Mouse (Mus musculus): ENCODE results near the gene Clasp2.
"Not testable (repeated sequence)": the region's sequence is repeated elsewhere in the genome, so short reads cannot be mapped to it uniquely, and the experiment has no call there.

Clasp2 gene

GRCm38 (mm10) chr9:113758472-113758871, 17.2 kb downstream of the Clasp2 start:
- DNase-seq: no peak

- DNase-seq: peak; percentile 22
Observed at GRCm38 (mm10) chr9:113759684-113760083, 18.4 kb downstream of the Clasp2 start.

- no peak for DNase-seq
Observed at GRCm38 (mm10) chr9:113762389-113762788, 21.1 kb downstream of the Clasp2 start.

DNA sequence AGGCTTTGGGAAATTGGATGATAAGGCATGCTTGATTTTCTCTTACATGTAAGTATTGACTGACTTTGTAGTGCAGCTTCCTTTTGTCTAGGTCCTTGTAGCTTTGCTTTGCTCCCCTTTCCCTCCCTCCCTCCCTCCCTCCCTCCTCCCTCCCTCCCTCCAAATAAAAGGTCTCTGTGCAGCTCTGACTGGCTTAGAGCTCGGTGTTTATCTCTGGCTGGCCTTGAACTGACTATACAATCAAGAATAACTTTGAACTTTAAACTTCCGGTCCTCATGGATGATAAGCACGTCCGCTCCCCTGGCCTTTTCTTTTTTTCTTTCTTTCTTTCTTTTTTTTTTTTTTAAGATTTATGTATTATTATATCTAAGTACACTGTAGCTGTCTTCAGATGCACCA, 21.9 kb downstream of the Clasp2 start:
- DNase-seq: no peak

DNA sequence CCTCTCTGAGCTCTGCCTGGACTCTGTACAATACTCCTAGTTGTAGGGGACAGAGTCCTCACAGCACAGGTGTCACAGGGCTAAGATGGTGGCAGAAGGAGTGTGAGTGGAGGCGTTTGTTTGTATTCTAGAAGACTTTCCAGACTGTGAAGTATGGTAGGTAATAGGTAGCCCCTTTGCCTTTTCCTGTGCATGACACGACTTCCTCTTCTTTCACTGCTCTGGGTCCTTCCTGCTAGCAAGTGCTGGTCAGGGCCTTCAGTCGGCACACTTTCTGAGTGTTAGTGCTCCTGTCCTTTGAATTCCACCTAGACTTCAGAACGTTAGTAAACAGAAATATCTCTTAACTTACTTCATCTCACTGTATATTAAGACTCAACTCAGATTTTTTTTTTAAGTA, 29.4 kb downstream of the Clasp2 start:
- DNase-seq: no peak

DNA sequence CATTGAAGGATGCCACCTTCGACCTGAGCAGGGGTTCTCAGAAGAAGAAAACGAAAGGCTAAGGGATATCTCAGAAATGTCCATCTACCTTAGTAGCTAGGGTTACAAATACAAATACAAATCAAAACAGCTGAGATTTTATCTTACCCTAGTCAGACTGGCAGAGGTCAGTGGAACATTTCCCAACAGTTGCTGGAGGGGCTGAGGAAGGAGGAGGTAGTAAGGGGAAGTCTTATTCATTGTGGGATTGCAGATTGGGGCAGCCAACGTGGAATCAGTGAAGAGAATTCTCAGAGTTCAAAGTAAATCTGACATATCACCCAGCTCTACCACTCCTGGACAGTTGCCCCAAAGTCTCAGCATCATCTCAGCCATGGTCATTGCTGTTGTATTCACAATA, 39.6 kb downstream of the Clasp2 start:
- no peak for DNase-seq

DNA sequence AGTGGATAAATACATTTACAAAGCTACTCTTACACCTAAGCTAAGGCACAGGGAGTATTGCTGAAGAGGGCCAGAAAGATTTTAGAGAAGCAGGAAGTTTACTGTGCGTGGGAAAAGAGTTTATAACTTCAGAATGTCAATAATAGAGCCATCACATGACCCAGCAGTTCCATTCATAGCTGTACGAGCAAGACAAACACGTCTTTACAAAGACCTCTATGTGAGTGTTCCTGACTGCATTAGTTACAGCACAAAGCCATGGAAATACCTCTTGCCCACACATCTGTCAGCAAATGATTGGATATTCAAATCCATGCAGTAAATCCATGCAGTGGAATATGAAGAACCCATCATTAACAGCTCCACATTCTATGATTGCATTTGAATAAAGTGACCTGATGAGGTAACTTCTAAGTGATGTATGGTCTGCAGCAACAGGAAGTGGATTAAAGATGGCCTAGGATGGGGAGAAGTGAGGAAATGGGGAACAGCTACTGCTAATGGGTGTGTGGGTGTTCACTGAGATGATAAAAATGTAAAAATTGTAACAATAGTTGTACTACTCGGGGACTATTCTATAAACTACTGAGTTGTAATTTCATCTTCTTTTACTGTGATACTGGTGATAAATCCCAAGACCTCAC, 41.2 kb downstream of the Clasp2 start:
- no peak for DNase-seq

DNA sequence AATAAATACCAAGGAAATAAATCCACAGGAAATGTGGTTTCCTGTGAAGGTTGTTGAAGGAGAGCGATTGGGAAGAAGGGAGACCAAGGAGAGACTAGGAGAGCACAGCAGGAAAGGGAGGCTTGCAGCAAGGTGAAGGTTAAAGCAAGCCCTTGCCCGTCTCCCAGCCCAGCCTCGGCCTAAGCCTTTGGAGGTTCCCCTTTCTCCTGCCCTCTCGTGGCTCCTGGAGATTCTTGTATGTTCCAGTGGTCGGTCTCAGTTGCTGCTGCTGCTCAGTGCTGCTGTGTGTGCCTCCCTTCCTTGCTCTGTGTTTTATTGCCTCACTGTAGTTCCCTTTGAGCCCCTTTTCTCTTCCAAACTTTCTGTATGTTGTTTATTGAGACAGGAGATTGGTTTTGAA, 42.4 kb downstream of the Clasp2 start:
- DNase-seq: no peak

GRCm38 (mm10) chr9:113789283-113789682, 48.0 kb downstream of the Clasp2 start:
- DNase-seq: not testable (repeated sequence)

GRCm38 (mm10) chr9:113792651-113793512, 51.6 kb downstream of the Clasp2 start:
- peak; percentile 70 for DNase-seq

DNA sequence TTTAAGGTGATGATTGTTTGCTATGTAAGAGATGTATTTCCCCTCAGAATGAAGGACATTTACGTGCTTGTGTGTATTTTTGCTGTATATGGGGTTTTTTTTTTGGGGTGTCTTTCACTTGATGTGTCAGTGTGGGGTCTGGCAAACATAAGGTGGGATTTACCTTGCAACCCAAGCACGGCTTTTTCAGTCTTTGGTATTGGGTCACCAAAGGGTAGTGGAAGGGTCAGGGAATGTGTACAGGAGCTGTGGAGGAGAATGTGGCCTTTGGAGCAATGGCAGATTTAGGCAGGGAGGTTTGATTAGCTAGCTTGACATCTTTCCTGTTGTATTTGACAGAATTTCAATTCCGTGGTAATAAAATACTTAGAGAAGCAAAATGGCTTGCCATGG, 52.2 kb downstream of the Clasp2 start:
- no peak for DNase-seq

DNA sequence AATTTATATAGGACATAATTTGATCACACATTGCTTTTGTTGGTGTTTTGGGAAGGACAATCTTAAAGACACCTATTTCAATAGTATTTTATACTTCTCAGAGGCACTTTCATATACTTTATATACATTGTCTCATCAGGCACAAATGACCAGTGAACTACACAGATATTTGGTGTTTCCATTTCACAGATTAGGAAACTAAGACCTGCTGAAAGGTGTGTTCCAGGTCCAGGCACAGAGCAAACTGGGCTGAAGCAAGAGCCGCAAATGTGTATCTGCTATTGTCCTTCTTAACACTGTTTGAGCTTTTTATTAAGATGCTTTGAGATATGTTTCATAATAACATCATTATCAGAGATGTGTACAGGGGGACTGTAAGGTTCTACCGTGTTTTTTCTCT, 52.7 kb downstream of the Clasp2 start:
- no peak for DNase-seq

DNA sequence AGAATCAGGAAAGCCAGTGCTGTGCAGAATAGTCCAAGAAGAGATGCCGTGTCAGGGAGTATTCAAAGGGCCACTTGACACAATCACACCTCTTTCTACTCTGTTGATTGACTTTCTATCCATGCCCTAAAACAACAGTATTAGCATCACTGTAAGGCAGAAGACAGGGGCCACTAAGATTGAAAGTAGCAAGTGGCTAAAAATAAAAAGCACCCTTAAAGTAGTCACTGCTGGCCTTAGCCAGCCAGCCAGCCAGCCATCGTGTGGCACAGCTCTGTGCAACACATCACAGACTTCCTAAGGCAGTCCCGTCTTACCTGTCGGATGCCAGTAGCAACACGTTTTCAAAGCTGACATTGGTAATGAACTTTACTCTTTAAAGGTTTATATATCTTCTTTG, 55.9 kb downstream of the Clasp2 start:
- no peak for DNase-seq

DNA sequence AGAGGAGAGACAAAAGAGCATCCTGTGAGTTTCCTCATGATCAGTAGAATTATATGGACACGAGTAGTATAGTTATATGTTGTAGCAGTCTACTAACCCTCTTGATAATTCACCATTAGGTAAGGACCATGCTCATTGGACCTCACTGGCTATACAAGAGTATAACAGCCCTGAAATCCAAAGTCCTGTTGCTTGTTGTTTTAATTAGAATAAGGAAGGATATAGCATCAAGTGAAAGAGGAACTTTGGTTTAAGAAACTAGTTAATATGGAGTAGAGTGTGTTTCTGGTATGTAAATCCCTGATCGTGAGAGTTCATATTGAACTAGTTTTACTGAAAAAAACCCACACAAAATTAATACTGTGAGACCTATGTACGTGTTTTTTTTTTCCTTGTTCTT, 59.4 kb downstream of the Clasp2 start:
- DNase-seq: no peak

DNA sequence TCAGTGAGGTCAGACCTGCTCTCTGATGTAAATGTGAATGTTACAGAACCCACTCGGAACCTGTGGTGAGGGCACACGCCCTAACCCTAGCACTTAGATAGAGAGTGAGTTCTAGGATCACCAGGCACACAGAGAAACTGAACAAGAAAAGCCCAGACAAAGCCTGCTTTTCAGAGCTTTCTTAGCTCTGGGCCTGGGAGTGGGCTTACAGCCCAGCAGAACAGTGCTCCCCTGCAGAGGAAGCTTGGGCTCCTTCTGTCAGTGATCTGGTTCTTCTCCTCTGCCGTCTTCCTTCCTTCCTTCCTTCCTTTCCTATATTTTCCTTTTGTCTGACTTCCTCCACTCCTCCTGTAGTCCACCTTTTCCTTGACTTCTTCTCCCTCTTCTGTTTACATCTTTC, 61.5 kb downstream of the Clasp2 start:
- no peak for DNase-seq

DNA sequence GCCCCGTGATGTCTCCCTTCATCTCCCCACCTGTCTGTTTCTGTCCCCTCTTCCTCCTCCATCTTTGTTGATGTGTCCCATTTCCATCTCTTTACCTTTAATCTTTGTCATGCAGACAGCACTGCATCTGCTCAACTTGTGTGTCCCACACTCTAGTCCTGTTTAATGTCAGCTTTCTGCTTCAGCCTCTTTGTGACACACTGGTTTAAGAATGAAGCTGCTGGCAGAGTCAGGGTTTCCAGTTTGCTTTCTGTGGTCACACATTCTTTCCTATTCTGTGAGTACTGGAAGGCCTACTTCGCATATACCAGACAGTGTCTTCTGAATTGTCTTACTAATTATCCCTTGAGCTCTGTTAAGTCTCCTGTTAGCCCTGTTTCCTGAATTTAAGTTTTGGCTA, 62.5 kb downstream of the Clasp2 start:
- no peak for DNase-seq

- DNase-seq: no peak
Observed at GRCm38 (mm10) chr9:113805359-113805758, 64.1 kb downstream of the Clasp2 start.

DNA sequence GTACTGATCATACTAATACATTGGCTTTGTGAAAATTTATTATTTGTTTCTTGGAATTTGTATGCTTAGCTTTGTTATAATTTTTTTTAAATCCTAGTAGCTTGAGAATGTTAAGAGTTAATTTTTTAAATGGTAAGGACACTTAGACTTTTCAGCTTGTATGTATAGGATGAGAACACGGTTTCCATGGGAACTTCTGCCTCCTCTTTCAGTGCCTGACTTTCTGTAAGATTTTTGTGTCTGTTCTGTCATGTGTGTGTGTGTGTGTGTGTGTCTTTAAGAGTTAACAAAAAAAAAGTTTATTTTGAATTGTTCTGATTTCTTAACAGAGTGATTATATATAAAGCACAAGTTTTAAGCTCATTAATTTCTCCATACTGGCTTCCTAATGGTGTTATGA, 70.1 kb downstream of the Clasp2 start:
- no peak for DNase-seq

GRCm38 (mm10) chr9:113811957-113812670, 70.8 kb downstream of the Clasp2 start:
- peak; percentile 46 for DNase-seq

- DNase-seq: no peak
Observed at GRCm38 (mm10) chr9:113812671-113813001, 71.4 kb downstream of the Clasp2 start.

DNA sequence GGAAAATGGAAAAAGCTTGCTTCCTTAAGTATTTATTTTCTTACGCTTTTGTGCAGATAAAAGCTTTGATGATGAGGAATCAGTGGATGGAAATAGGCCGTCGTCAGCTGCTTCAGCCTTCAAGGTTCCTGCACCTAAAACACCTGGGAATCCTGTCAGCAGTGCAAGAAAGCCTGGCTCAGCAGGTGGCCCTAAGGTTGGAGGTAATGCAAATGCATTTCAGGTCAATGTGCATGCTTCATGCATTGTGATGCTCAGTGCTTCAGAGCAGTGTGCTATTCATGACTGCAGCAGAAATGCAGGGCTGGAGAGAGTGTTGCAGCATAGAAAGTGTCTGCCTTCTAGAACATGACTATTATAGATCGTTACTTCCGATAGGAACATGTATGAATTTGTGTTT, 71.8 kb downstream of the Clasp2 start:
- DNase-seq: no peak

DNA sequence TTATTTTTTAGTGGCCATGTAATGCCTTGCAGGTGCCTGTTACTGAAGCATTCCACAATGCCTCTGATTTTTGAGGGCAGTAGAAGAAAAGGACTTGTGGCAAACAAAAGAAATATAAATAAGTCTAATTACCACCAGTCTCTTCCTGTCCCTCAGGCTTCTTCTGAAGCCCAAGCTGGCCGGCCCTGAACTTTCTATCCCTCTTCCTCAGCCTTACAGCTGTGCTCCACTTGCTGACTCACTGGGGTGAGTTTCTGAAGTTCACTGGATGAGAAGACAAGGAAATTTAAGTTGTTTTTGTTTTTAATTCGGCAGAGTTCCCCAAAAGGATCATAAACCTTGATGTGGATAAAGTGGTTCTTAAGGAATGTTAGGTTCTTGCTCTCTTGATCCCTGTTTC, 74.6 kb downstream of the Clasp2 start:
- no peak for DNase-seq

- no peak for DNase-seq
Observed at GRCm38 (mm10) chr9:113822150-113822549, 80.9 kb downstream of the Clasp2 start.

GRCm38 (mm10) chr9:113828719-113829118, 87.4 kb downstream of the Clasp2 start:
- no peak for DNase-seq
